Mouse (Mus musculus) kidney, embryonic 14.5 days (tissue): Measurements from ENCODE around the gene Nat10. TPM values are rescaled to one million over a fixed set of nuclear protein-coding genes. Genes with fewer than 3 reads are reported as not detected.

Experiments used
- polyA plus RNA-seq: library from polyadenylated mRNA; unstranded; fragments of >200 nt; fragmentation: Nextera tagmentation; extraction: Ambion mirVana; gene quantifications from 2 replicates; pipeline ENCODE4 v1.2.1, GENCODE M21; 2014

Nat10 gene
- polyA plus RNA-seq, 1 experiment from 2014 or later: 34.2 TPM

Other genes with a start within 250 kb of the Nat10 start
- gene Abtb2, start 195.0 kb downstream of the Nat10 start, polyA plus RNA-seq: 4.9 and 7.6 TPM in 2 replicates
- 215 and 448 TPM in 2 replicates for gene Caprin1, start 36.4 kb upstream of the Nat10 start, polyA plus RNA-seq
- 33.3 and 36.7 TPM in 2 replicates for gene Lmo2, start 196.7 kb upstream of the Nat10 start, polyA plus RNA-seq